Mouse (Mus musculus) erythroblast, embryonic 14.5 days (primary cell): ENCODE measurements around the gene Gnl1.

Experiments used
- GATA1 ChIP-seq: IDR thresholded peaks from 2 replicates; pipeline ENCODE4 v1.6.1; 2012; ENCODE audit warnings: low read length, inconsistent platforms, mixed read lengths
- TAL1 ChIP-seq: IDR thresholded peaks from 3 replicates; pipeline ENCODE4 v1.6.1; 2012; ENCODE audit warnings: low read length, inconsistent platforms, mixed read lengths

GRCm38 (mm10) chr17:35967621-35968020 is 12.0 kb upstream of the Gnl1 start:
- no peak for TF ChIP-seq GATA1
- no peak for TF ChIP-seq TAL1
